Mouse (Mus musculus) ES-Bruce4 (cell line): ENCODE results near the gene Hspb3. TPM values are rescaled to one million over a fixed set of nuclear protein-coding genes. Genes with fewer than 3 reads are reported as not detected.

Source experiments
- H3K27ac ChIP-seq: 2 replicates; pipeline ENCODE4 v1.5.1; 2012; ENCODE audit warnings: low read length, inconsistent platforms; ENCODE audit not compliant: insufficient read depth
- H3K27me3 ChIP-seq: 2 replicates; pipeline ENCODE4 v1.6.1; 2012; ENCODE audit warnings: mild to moderate bottlenecking, low read length, inconsistent platforms; ENCODE audit not compliant: control insufficient read depth, poor library complexity, insufficient read depth, severe bottlenecking
- H3K36me3 ChIP-seq: 2 replicates; pipeline ENCODE4 v1.6.1; 2012; ENCODE audit warnings: inconsistent platforms, mild to moderate bottlenecking, low read length, moderate library complexity; ENCODE audit not compliant: control insufficient read depth, poor library complexity, insufficient read depth, severe bottlenecking
- H3K4me1 ChIP-seq: one replicate; pipeline ENCODE4 v1.8.1; 2011; ENCODE audit warnings: low read length; ENCODE audit not compliant: control insufficient read depth, insufficient read depth
- H3K4me3 ChIP-seq: 2 replicates; pipeline ENCODE4 v1.5.1; 2011; ENCODE audit warnings: low read depth, mild to moderate bottlenecking, low read length
- H3K9ac ChIP-seq: 2 replicates; pipeline ENCODE4 v1.6.1; 2012; ENCODE audit warnings: low read depth, mild to moderate bottlenecking, inconsistent platforms; ENCODE audit not compliant: poor library complexity, severe bottlenecking
- H3K9me3 ChIP-seq: replicated peaks from 2 replicates; pipeline ENCODE4 v1.6.1; 2012; ENCODE audit warnings: mild to moderate bottlenecking, low read length, inconsistent platforms; ENCODE audit not compliant: control insufficient read depth, poor library complexity, insufficient read depth, severe bottlenecking
- CTCF ChIP-seq: IDR thresholded peaks from one replicate; pipeline ENCODE4 v1.8.1; 2011; ENCODE audit warnings: low read depth, low read length
- EP300 ChIP-seq: IDR thresholded peaks from 2 replicates; pipeline ENCODE4 v1.6.1; 2011; ENCODE audit warnings: low read depth, low read length; ENCODE audit not compliant: insufficient read depth
- POLR2A ChIP-seq: IDR thresholded peaks from one replicate; pipeline ENCODE4 v1.8.1; 2011; ENCODE audit warnings: low read length; ENCODE audit not compliant: insufficient read depth
- polyA plus RNA-seq: library from polyadenylated mRNA; stranded (reverse); fragments of >200 nt; gene quantifications from 2 replicates; pipeline ENCODE4 v1.2.4, GENCODE M21; 2011; ENCODE audit warnings: low read depth; ENCODE audit not compliant: missing spikeins, insufficient read depth, insufficient read length

Hspb3 gene
- polyA plus RNA-seq, 1 experiment, result not detected

DNA sequence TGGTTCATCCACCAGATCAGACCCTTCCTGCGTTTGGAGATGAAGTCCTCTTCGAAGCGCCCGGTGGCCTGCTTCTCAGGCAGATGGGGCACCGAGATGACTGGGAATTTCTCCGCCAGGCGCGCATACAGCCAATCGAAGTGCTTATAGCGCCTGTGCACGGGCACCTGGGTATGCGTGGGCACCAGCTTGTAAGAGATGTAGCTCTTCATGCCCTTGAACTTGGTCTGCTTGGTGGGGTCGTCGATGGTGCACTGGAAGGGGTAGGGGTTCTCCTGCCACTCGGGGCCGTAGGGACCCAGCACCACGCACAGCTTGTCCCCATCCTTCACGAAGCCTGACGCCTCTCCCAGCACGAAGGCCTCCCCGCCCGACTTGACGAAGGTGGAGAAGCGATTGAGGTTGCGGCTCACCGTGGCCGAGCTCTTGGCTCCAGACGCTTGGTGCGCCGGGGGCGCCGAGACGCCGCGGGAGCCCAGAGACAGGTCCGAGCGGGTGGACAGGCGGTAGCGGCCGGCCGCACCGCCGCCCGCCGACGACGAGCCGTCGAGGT is 46.1 kb downstream of the Hspb3 start:
- no peak overlapping the region for H3K27ac ChIP-seq
- peaks cover 2% of the 10 kb centered on the region for H3K4me1 ChIP-seq
- no peaks in the 10 kb centered on the region for H3K27me3 ChIP-seq
- peaks cover 5% of the 10 kb centered on the region for H3K36me3 ChIP-seq
- no peaks in the 10 kb centered on the region for H3K9me3 ChIP-seq
- TF ChIP-seq CTCF (no peak), POLR2A (no peak), EP300 (no peak)
- peak overlapping the region; percentile 74 for H3K4me3 ChIP-seq
- peak overlapping the region; percentile 86 for H3K9ac ChIP-seq

DNA sequence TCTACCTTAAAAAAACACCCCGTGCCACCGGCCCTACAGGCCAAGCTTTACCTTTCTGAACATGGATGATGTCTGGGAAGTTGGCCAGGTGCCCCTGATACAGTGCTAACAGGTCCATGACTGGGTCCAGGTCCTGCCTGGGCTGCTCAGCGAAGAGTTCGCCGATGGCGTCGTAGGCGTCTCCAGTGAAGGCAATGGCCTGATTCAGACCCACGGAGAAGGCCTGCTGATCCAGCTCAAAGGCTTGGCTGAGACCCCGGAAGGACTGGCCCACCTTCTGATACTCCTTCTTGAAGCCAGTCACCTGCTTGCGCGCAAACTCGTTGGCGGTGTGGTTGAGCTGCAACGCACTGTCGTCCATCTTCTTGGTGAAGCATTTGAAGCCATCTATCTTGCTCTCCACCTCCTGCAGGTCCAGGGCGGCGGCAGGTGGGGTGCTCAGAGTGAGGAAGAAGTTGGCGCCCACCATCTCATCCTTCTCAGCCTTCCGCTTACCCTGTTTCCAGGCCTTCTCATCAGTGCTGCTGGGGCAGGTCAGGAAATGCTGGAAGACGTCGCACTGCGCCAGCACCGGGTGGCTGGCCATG is 46.6 kb downstream of the Hspb3 start:
- H3K27ac ChIP-seq, result no peak overlapping the region

DNA sequence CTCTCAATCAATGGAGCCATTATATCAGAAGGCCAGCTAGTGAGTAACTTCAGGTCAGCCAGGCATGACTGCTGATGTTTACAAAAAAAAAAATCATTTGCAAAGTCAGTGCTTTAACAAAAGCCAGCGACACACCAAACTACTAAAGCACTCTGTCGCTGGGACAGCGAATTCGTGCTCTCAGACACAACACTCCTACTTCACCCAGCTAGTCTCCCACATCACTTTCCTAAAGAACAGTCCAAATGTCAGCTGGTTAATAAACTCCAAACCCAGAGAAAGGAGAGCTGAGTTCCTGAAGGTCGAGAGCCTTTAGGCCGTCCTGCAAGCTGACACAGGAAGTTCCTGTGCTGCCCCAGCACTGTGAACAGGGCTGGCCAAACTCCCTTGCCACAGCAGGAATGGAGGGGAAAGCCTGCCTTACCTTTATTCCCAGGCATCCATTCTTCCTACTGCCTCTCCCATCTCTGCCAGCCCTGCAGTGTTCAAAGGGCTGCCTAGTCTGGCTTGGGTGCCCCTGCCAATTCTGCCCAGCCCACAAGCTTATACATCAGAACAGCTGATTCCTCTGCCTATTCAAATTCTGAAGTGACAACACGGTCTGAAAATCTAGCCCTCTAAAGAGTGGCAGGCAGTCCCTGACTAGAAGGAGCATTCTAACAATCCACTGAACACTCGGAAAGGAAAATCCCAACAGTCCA is 47.4 kb downstream of the Hspb3 start:
- no peak for TF ChIP-seq CTCF
- H3K27ac ChIP-seq, result no peak overlapping the region
- H3K9ac ChIP-seq, result peak overlapping the region; percentile 86
- H3K36me3 ChIP-seq, result peaks cover 5% of the 10 kb centered on the region
- H3K27me3 ChIP-seq, result no peaks in the 10 kb centered on the region
- H3K9me3 ChIP-seq, result no peaks in the 10 kb centered on the region
- peak overlapping the region; percentile 74 for H3K4me3 ChIP-seq
- H3K4me1 ChIP-seq, result peaks cover 2% of the 10 kb centered on the region

More for the DNA sequence above, 46.6 kb downstream of the Hspb3 start:
- Histone ChIP-seq H3K4me3 (peak overlapping the region; percentile 74), H3K27me3 (no peaks in the 10 kb centered on the region), H3K9ac (peak overlapping the region; percentile 86), H3K4me1 (peaks cover 2% of the 10 kb centered on the region), H3K36me3 (peaks cover 5% of the 10 kb centered on the region), H3K9me3 (no peaks in the 10 kb centered on the region)
- no peak for TF ChIP-seq CTCF

DNA sequence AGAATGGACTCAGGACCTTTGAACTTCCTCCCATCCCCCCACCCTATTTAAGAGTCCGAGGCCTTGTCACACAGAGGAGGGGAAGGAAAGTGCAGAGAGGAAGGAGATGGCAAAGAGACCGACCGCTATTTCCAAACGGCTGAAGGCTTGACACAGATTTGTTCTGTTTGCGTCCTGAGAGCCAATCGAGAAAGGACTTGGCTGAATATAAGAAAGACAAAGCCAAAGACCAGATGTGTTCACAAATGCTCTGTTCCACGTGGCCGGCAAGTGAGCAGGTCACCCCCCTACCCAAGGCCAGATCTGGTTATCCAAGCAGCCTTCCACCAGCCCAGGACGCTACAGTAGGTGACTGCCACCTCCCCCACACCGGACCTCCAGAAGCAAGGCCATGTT is 47.9 kb downstream of the Hspb3 start:
- Histone ChIP-seq H3K9ac (peak overlapping the region; percentile 86), H3K4me3 (peak overlapping the region; percentile 74), H3K4me1 (peaks cover 4% of the 10 kb centered on the region), H3K27me3 (no peaks in the 10 kb centered on the region), H3K36me3 (peaks cover 5% of the 10 kb centered on the region), H3K9me3 (no peaks in the 10 kb centered on the region), H3K27ac (no peak overlapping the region)
- TF ChIP-seq EP300 (no peak), POLR2A (no peak)

DNA sequence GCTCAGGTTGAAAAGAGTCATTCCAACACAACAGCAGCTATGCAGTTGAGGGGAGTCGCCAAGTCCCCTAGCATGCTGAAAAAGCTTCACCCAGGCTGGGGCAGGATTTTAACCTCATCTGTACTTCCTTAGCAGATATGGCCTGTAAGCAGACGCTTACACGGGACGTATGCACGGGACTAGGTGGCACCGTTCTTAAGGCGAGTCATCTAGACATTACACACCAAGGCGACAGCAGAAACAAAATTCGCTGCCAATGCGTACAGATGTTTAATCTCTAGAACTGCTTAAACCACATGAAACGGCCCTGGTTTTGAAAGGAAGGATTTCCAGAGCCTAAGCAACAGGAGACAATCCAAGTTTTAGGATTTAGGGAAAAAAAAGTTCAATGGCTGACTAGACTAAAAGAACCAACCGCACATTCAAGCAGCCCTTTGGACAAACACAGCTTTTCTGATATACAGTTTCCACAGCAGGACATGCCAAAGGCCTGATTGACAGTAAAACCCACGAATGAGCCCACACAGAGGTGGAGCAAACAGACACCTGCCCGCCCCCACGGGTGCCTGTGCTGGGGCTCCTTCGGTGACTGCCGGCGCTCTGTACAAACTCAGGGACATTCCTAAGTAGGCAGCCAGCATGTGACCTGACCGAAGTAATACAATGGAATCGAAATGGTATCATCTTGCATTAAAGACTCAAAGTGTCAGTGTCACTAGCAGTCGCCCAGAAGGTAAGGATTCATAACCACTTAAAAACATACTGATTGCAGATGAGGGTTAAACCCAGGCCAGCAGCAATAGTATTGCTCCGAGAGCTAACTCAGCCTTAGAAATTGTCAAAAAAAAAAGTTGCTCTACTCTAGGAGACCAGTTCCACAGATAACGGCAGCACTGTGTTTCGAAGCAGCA is 48.6 kb downstream of the Hspb3 start:
- no peak overlapping the region for H3K27ac ChIP-seq
- H3K9ac ChIP-seq, result peak overlapping the region; percentile 86
- no peaks in the 10 kb centered on the region for H3K9me3 ChIP-seq
- no peak for TF ChIP-seq POLR2A
- TF ChIP-seq EP300, result no peak
- TF ChIP-seq CTCF, result no peak
- H3K27me3 ChIP-seq, result no peaks in the 10 kb centered on the region
- peaks cover 4% of the 10 kb centered on the region for H3K4me1 ChIP-seq
- H3K36me3 ChIP-seq, result peaks cover 5% of the 10 kb centered on the region
- peak overlapping the region; percentile 74 for H3K4me3 ChIP-seq

DNA sequence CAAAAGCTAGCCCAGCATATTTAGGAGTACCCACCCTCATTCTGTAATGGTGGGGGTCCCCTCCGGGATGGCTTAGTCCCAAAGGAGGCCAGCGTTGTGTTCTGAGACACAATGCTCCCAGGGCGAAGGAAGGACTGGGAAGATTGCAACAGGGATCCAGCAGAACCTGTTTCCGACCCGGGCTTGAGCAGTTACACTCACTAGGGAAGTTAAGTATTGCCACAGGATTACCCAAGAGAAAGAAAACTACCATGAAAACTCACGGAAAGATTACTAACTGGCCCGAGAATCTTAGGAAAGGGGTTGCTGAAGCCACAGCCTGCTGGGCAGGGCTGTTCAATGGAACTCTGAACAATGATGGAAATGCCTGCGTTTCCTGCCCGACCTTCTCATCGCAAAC is 49.6 kb downstream of the Hspb3 start:
- peaks cover 6% of the 10 kb centered on the region for H3K4me1 ChIP-seq
- H3K4me3 ChIP-seq, result peak overlapping the region; percentile 26; the same call in 1 of the 2 replicates
- H3K27ac ChIP-seq, result no peak overlapping the region
- H3K36me3 ChIP-seq, result peaks cover 5% of the 10 kb centered on the region
- no peaks in the 10 kb centered on the region for H3K9me3 ChIP-seq
- H3K27me3 ChIP-seq, result no peaks in the 10 kb centered on the region
- H3K9ac ChIP-seq, result 0 out of 2 replicates have a peak overlapping the region, but pooled peaks have one; percentile 2
- TF ChIP-seq CTCF, result no peak
- no peak for TF ChIP-seq EP300
- no peak for TF ChIP-seq POLR2A
